Mouse (Mus musculus) CH12.LX (cell line): Measurements from ENCODE around the gene Gm21822.
"Not testable (repeated sequence)": the region's sequence is repeated elsewhere in the genome, so short reads cannot be mapped to it uniquely, and the experiment has no call there.

ENCODE experiments used
- CTCF ChIP-seq, 2 experiments: IDR thresholded peaks in 1 of 2; conservative IDR thresholded peaks in 1 of 2; 2 replicates each; pipeline ENCODE4 v1.5.1; 2011 to 2012; ENCODE audit warnings: low read depth in 2 of 2, low read length in 2 of 2, improper control_type of control experiment in 1 of 2, inconsistent platforms in 1 of 2, mild to moderate bottlenecking in 1 of 2, moderate library complexity in 1 of 2
- E2F4 ChIP-seq: IDR thresholded peaks from 2 replicates; pipeline ENCODE4 v1.6.1; 2011; ENCODE audit warnings: low read depth, low read length, improper control_type of control experiment; ENCODE audit not compliant: insufficient replicate concordance
- GABPA ChIP-seq: IDR thresholded peaks from 2 replicates; pipeline ENCODE4 v1.6.1; 2012; ENCODE audit warnings: low read depth, low read length, improper control_type of control experiment, inconsistent platforms; ENCODE audit not compliant: insufficient replicate concordance
- KAT2A ChIP-seq: IDR thresholded peaks from 2 replicates; pipeline ENCODE4 v1.6.1; 2012; ENCODE audit warnings: low read length, improper control_type of control experiment, inconsistent platforms; ENCODE audit not compliant: insufficient replicate concordance
- MXI1 ChIP-seq: IDR thresholded peaks from 2 replicates; pipeline ENCODE4 v1.6.1; 2011; ENCODE audit warnings: mild to moderate bottlenecking, low read depth, low read length, improper control_type of control experiment
- MYC ChIP-seq: IDR thresholded peaks from 2 replicates; pipeline ENCODE4 v1.6.1; 2011; ENCODE audit warnings: low read depth, mild to moderate bottlenecking, improper control_type of control experiment, low read length
- NELFE ChIP-seq: IDR thresholded peaks from 2 replicates; pipeline ENCODE4 v1.6.1; 2011; ENCODE audit warnings: low read depth, low read length, improper control_type of control experiment
- POLR2A ChIP-seq: IDR thresholded peaks from 2 replicates; pipeline ENCODE4 v1.6.1; 2011; ENCODE audit warnings: low read depth, mild to moderate bottlenecking, improper control_type of control experiment, low read length
- RAD21 ChIP-seq: IDR thresholded peaks from 2 replicates; pipeline ENCODE4 v1.6.1; 2011; ENCODE audit warnings: low read depth, mild to moderate bottlenecking, low read length, improper control_type of control experiment, moderate library complexity
- TCF12 ChIP-seq: IDR thresholded peaks from 2 replicates; pipeline ENCODE4 v1.6.1; 2014; ENCODE audit warnings: low read depth, mild to moderate bottlenecking, inconsistent platforms, low read length, improper control_type of control experiment
- USF1 ChIP-seq: IDR thresholded peaks from 2 replicates; pipeline ENCODE4 v1.6.1; 2014; ENCODE audit warnings: low read depth, mild to moderate bottlenecking, inconsistent platforms, low read length, improper control_type of control experiment

DNA sequence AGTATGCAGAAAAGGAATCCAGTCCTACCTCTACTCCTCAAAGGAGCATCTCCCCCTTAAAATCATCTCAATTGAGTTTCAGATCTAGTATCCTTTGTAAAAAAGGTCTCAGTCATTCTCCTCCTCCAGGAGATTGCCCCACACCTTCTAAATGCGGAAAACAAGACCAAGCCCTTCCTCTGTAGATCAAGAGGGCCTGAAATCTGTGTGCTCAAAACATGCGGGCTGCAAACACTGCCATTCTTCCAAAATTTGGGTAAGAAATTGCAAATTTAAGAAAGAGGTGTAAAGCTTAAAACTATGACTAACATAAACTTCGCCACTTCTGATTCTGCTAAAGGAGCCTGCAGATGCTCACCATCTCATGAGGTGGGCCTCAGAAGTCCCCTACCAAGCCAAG, at the start of gene Gm21822:
- TF ChIP-seq POLR2A; RAD21; MYC; TCF12; CTCF (conservative IDR thresholded peaks at IDR 0.05 in 1 of 2, IDR thresholded peaks at IDR 0.05 in 1 of 2; ENCODE audit: low read depth in 2 of 2, low read length in 2 of 2); NELFE; KAT2A; GABPA; E2F4; USF1; MXI1: not testable (repeated sequence)
